Mouse (Mus musculus) layer of hippocampus, postnatal 25 days (tissue): ENCODE results near the gene Dnaja2. TPM values are rescaled to one million over a fixed set of nuclear protein-coding genes. Genes with fewer than 3 reads are reported as not detected.
A peak's percentile ranks its signal among the peaks of the same experiment; 100 is the strongest.

Experiments
- DNase-seq, 2 experiments: peaks; one replicate each; pipeline ENCODE4 v3.0.0; 2022; ENCODE audit warnings: mixed read lengths in 2 of 2, low spot score in 1 of 2; ENCODE audit errors: extremely low spot score in 1 of 2
- total RNA-seq, 2 experiments: library from RNA; stranded (reverse); gene quantifications; 2 replicates each; pipeline ENCODE4 v1.2.3; 2021

The Dnaja2 gene
- total RNA-seq, 2 experiments from 2014 or later: 194 to 202 TPM

GRCm38 (mm10) chr8:85556986-85557600 is 1.9 kb upstream of the Dnaja2 start:
- no peak for DNase-seq

DNA sequence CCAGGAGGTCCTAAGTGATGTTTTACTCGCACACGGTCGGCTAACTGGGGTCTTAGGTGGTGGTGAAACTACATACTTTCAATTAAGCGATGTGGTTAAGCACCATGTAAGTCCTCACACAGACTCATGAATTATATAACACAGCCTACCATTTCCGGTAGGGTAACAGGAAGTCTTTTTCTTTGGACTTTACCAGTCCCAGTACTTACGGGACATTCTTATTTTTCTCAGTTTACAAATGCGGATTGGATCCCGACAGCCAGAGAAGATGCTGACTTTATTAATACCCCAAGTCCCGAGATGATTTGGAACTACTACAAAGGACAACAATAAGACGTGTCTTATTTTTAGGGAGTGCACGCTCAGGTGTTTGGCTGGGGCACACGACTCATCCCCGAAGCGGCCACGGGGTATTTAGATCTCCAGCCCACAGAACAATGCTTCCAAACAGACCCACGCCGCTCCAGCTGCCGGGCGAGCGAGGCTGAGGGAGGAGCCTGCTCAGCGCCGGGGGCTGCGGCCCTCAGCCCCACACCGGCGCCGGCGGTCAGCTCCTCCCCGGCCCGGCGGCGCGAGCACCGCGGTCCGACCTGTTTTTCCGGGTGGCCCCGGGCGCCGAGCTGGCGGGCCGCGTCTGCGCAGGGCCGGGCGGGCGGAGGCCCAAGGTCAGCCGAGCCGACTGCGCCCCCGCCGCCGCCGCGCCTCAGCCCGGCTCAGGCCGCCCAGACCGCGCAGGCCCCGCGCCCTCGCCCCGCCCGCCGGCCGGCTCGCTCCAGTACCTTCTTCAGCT is 558 bp downstream of the Dnaja2 start:
- peak in 1 of 2 experiments; percentile 28 for DNase-seq

- no peak for DNase-seq
These were observed 3.2 kb downstream of the Dnaja2 start for GRCm38 (mm10) chr8:85551934-85552333.

DNA sequence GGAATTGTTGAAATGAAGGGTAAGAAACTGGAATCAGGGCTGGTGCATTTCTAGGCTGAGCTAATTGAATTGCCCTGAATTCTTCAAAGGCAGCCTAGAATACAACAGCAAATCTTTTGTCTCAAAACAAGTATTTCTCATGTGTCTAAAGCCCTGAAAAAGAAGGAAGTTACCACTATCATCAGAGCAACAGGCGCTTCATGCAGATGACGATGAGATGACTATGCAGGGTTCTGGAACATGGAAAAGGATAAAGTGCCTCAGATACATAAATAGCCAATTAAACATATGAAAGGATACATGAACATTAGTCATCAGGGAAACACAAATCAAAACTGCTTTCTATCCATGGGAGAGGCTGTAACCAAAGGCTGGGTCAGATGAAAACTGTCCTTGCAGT is 18.8 kb downstream of the Dnaja2 start:
- DNase-seq: no peak

DNA sequence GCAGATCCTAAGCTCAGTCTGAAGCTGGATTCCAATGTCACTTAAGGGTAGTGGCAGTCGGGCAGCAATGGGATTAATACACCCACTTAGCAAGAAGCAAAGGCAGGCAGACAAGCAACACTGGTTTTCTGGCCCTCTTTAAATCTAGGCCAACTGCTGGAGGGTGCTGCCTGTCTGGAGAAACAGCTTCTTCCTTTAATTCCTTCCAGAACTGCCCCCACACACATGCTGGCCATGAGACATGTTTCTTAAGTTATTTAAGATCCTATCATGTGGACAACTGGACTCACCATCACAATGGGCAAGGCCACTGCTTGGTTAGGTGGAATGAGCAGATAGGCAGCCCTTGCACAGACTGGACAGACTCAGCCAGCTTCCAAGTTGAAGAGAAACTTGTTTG is 21.0 kb downstream of the Dnaja2 start:
- DNase-seq: no peak

DNA sequence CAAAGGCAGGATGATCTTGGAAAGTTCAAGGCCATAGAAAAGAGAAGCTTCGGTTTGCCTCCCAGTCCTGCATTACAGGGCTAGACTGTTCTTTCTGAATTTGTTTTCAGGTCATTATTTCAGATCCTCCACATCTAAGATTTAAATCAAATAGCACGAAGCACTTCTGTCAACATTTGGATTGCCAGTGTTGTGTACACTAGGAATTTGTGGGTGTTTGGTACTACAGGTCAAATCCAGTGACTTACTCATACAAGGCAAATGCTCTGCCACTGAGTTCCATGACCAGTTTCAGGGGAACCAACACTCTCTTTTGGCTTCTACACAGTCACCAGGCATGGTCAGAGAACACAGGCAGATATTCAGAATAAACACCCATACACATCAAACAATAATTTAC is 21.7 kb downstream of the Dnaja2 start:
- DNase-seq: no peak

DNA sequence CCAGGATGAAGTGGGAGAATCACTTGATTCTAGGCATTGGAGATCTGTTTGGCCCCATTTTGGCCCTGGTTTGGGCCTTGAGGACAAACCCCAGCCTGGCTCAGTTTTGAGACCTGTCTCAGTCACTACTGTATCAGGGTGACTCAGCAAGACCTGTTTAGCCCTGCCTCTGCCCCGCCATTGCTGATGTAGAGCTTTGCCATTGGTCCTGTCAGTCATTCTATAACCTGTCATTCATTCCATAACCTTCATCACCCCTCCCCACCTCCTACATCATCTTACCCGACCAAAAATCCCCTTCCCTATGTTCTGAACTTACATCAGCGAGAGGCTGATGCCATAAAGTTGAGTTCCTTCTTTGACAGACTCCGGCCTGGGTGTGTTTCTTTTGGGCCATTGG is 22.3 kb downstream of the Dnaja2 start:
- no peak for DNase-seq

- DNase-seq: no peak
These were observed 23.7 kb downstream of the Dnaja2 start for GRCm38 (mm10) chr8:85531471-85531870.

- no peak for DNase-seq
These were observed 24.4 kb downstream of the Dnaja2 start for GRCm38 (mm10) chr8:85530717-85531116.

DNA sequence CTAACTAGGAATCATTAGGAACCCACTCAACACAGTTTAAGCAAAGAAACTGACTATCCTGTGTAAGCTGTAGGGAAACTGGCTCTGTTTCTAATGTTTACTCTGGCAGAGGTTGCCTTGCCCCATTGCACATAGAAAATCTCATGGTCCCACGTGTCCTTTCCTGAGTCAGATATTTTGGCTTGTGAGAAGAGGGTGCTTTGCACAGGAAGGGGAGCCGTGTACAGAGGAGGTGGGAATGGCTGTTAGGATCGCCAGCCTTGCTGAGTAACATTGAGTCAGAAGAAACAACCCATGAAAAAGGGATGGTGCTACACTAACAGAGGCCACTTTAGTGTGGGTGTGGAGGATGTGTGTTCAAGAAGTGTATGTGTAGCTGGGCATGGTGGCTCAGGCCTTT is 26.2 kb downstream of the Dnaja2 start:
- DNase-seq: no peak

DNA sequence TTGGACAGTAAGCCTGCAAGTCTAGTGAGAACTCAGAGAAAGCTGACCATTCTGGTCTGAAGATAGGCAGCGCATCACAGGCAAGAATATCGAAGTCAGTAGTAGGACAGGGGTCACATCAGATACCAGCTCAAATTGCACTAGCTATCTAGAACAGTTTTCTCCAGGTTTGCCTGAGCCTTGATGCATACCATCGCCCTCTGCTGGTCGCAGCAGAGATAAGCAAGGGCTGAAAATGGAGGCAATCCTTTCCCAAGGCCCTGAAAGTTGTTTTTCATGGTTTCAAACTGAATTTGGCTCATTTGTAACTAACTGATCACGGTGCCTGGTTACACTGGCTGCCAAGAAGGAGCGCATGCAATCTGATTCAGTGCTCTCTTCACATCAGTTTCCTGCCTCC is 29.0 kb downstream of the Dnaja2 start:
- DNase-seq: peak in 1 of 2 experiments; percentile 73

GRCm38 (mm10) chr8:85524086-85524485 is 31.1 kb downstream of the Dnaja2 start:
- DNase-seq: no peak

DNA sequence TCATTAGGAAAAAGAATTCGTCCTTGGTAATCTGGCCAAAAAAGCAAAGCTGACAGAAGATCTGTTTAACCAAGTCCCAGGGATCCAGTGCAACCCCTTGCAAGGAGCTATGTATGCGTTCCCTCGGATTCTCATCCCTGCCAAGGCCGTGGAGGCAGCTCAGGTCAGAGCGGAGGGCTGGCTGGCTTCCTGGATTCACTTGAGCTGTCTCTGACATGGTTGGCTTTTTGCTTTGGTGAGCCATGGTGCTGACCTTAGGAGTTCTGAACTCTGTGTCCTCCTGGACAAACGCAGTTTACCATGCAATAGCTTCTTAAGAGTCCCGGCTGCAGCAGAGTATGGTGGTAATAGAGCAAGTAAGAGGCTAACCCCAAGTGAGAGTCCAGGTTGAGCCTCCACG is 33.8 kb downstream of the Dnaja2 start:
- DNase-seq: no peak

DNA sequence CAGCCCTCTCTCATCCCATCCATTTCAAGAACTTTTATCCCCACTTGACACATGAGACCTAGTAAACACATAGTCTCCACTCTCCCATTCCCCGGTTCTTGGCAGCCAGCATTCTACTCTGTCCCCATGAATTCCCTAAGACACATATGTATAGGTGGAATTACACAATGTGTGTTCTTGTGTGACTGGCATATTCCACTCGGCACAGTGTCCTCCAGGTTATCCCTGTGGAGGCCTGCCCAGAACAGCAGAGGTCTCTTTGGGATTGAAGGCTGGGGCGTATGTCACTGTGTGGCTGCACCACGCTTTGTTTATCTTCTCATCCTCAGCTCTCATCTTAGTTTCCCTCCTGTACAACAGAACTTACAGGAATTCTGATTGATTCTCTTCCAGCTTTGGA is 34.6 kb downstream of the Dnaja2 start:
- DNase-seq: no peak

GRCm38 (mm10) chr8:85517956-85518355 is 37.2 kb downstream of the Dnaja2 start:
- no peak for DNase-seq

DNA sequence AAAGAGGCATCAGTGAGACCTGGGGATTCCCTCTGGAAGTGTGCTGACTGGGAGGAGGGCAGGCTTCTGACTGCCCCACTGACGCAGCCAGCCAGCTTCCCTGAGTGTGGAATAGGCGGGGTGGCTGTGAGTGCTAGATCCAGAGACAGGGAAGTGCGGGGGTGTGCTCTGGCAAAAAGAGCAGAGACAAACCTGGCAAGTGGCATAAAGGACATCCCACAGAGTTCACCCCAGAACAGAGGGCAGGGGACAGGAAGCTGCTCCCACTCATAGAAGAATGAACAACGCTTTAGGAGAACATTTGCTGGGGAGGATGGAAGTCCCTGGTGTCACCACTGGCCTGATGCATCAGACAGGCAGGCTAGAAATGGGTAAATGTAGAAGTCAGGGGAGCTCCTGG is 37.8 kb downstream of the Dnaja2 start:
- DNase-seq: no peak

- peak in 1 of 2 experiments; percentile 32 for DNase-seq
These were observed 39.8 kb downstream of the Dnaja2 start for GRCm38 (mm10) chr8:85515391-85515790.

DNA sequence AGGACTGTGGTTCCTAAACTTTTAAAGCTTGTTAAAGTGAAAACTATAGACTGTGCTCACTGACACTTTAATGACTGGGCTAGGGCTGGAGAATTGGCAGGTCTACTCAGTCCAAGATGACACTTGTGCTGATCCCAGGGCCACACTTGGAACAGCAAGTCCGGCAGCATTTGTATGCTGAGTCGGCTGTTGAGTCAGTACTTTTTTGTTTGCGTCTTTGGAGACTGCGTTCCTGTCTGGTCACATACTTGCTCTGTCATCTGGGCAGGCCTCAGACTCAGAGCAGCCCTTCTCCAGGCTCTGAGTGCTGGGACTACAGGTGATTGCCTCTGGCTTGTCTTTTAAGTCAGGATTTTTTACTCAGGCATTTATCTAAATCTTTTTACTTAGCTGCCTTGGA is 41.9 kb downstream of the Dnaja2 start:
- no peak for DNase-seq

DNA sequence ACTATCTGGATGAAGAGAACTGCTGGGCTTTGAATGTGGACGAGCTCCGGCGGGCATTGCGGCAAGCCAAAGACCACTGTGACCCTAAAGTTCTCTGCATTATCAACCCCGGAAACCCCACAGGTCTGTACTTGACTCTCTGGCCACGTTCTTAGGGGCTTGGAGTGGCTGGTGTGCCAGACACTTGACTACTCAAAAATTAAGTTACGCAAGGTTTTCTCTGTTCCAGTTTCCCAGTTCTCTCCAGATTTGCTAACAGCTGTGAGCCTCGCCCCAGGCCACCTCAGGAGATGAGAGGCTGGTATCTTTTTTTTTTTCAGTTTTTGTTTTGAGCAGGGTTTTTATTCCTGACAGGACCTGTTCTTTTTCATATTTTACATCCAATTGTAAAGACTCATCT is 42.9 kb downstream of the Dnaja2 start:
- DNase-seq: no peak

DNA sequence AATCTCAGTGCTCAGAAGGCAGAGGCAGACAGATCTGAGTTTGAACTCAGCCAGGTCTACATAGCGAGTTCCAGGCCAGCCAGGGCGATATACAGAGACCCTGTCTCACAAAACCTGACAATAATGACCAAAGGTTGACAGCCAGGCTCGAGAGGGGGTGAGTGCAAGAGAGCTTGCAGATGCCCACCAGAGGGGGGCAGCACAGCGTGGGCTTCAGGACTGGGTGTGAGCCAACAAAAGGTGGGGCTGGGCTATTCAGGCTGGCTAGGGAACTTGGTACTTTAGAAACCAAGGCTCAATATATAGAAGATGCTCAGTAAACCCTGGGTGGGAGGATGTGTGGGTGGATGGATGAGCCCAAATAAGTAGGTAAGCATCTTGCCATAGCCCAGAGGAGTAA is 46.5 kb downstream of the Dnaja2 start:
- DNase-seq: no peak

DNA sequence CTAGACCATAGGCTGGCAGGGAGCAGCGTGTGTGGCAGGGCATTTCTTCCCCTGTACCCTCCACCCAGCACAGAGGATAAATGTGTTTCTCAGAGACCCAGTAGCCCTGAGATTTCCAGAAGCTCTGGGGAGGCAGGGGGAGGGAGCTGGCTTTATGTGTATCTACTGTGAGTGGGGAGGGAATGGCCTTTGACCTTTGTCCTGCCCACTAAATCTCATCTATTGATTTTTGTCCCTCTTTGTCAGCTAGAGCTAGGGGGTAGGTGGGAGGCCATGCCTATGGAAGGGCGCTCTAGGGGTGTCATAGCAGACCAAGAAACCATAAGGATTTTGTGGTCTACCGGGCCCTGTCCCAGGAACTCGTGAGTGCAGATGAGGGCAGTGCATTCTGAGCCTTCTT is 48.5 kb downstream of the Dnaja2 start:
- DNase-seq: no peak

GRCm38 (mm10) chr8:85504704-85505103 is 50.4 kb downstream of the Dnaja2 start:
- DNase-seq: no peak
